Mouse (Mus musculus) megakaryocyte, embryonic 14.5 days (primary cell): Measurements from ENCODE around the gene Ldah.

Experiments used
- FLI1 ChIP-seq: IDR thresholded peaks from 2 replicates; pipeline ENCODE4 v1.6.1; 2012; ENCODE audit warnings: low read length, inconsistent platforms, mixed read lengths
- GATA1 ChIP-seq: IDR thresholded peaks from 3 replicates; pipeline ENCODE4 v1.6.1; 2012; ENCODE audit warnings: mixed read lengths, low read length, inconsistent platforms, borderline replicate concordance

- TF ChIP-seq FLI1 (no peak), GATA1 (no peak)
Measured at GRCm38 (mm10) chr12:8188161-8188560, 19.7 kb upstream of the Ldah start.
